Mouse (Mus musculus) bone marrow, adult 2 months (tissue): Measurements from ENCODE around the gene Cpt1a. TPM values are rescaled to one million over a fixed set of nuclear protein-coding genes. Genes with fewer than 3 reads are reported as not detected.
A peak's percentile ranks its signal among the peaks of the same experiment; 100 is the strongest.

Experiments used
- H3K27ac ChIP-seq: fragments of 200-500 bp; 2 replicates; pipeline ENCODE4 v1.5.1; 2012; ENCODE audit warnings: low read depth, mild to moderate bottlenecking, control low read depth, inconsistent platforms, low read length; ENCODE audit not compliant: control insufficient read depth, poor library complexity, insufficient read depth
- H3K4me1 ChIP-seq: fragments of 200-500 bp; 2 replicates; pipeline ENCODE4 v1.6.1; 2011; ENCODE audit warnings: low read length; ENCODE audit not compliant: control insufficient read depth, insufficient read depth
- H3K4me3 ChIP-seq: fragments of 200-500 bp; replicated peaks from 2 replicates; pipeline ENCODE3; 2011; ENCODE audit warnings: mild to moderate bottlenecking, low read depth, low read length, control low read depth; ENCODE audit not compliant: control insufficient read depth
- CTCF ChIP-seq: fragments of 200-500 bp; IDR thresholded peaks from 2 replicates; pipeline ENCODE4 v1.5.1; 2011; ENCODE audit warnings: low read length, control low read depth; ENCODE audit not compliant: control insufficient read depth, insufficient read depth
- POLR2A ChIP-seq: fragments of 200-500 bp; IDR thresholded peaks from 2 replicates; pipeline ENCODE4 v1.6.1; 2011; ENCODE audit warnings: low read depth, mild to moderate bottlenecking, control low read depth, low read length, borderline replicate concordance; ENCODE audit not compliant: control insufficient read depth
- WGBS: fragments of 180-500 bp; shearing (Covaris S2); methylation state at CpG from one replicate; pipeline ENCODE4 v1.1.7; 2018; 5-methylcytosine and 5-hydroxymethylcytosine counted together
- polyA plus RNA-seq: library from polyadenylated mRNA; stranded (reverse); fragments of >200 nt; gene quantifications from 2 replicates; pipeline ENCODE4 v1.2.4, GENCODE M21; 2011; ENCODE audit warnings: low replicate concordance; ENCODE audit not compliant: missing spikeins, insufficient read depth, insufficient read length

Cpt1a gene
- polyA plus RNA-seq, 1 experiment, result 27.9 TPM

GRCm38 (mm10) chr19:3321617-3322016 is 517 bp upstream of the Cpt1a start:
- WGBS, result 3% methylated on average over 11 of the region's 11 CpGs
- TF ChIP-seq CTCF (no peak), POLR2A (no peak)
- Histone ChIP-seq H3K27ac (peak overlapping the region; percentile 65), H3K4me1 (peaks cover 4% of the 10 kb centered on the region), H3K4me3 (peak overlapping the region; percentile 91)

- H3K4me3 ChIP-seq, result peak overlapping the region; percentile 91
- H3K4me1 ChIP-seq, result peaks cover 6% of the 10 kb centered on the region
- no peak for TF ChIP-seq CTCF
- TF ChIP-seq POLR2A, result peak; percentile 93
- 2% methylated on average over 47 of the region's 47 CpGs for WGBS
- peak overlapping the region; percentile 77 for H3K27ac ChIP-seq
These were observed 1.1 kb downstream of the Cpt1a start for GRCm38 (mm10) chr19:3323201-3323621.

- no peak for TF ChIP-seq POLR2A
- no peak for TF ChIP-seq CTCF
- Histone ChIP-seq H3K4me1 (peaks cover 6% of the 10 kb centered on the region), H3K4me3 (peak overlapping the region; percentile 91), H3K27ac (peak overlapping the region; percentile 77)
- under 1% methylated on average over 34 of the region's 34 CpGs for WGBS
These were observed 1.7 kb downstream of the Cpt1a start for GRCm38 (mm10) chr19:3323753-3324270.

GRCm38 (mm10) chr19:3324271-3324811 is 2.2 kb downstream of the Cpt1a start:
- H3K4me1 ChIP-seq, result peaks cover 6% of the 10 kb centered on the region
- under 1% methylated on average over 17 of the region's 17 CpGs for WGBS
- TF ChIP-seq CTCF, result no peak
- peak; percentile 24; the same call in 1 of the 2 replicates for TF ChIP-seq POLR2A

GRCm38 (mm10) chr19:3324931-3325711 is 3.0 kb downstream of the Cpt1a start:
- WGBS, result under 1% methylated on average over 59 of the region's 59 CpGs
- Histone ChIP-seq H3K4me3 (peak overlapping the region; percentile 91), H3K4me1 (peaks cover 6% of the 10 kb centered on the region), H3K27ac (peak overlapping the region; percentile 96)
- TF ChIP-seq CTCF (no peak), POLR2A (peak; percentile 58; the same call in 1 of the 2 replicates)

More at GRCm38 (mm10) chr19:3324271-3324811, 2.2 kb downstream of the Cpt1a start:
- peak overlapping the region; percentile 96 for H3K27ac ChIP-seq
- peak overlapping the region; percentile 91 for H3K4me3 ChIP-seq

GRCm38 (mm10) chr19:3325771-3326478 is 3.8 kb downstream of the Cpt1a start:
- Histone ChIP-seq H3K4me3 (peak overlapping the region; percentile 46), H3K4me1 (peaks cover 6% of the 10 kb centered on the region), H3K27ac (peak overlapping the region; percentile 96; the same call in 1 of the 2 replicates)
- WGBS, result 22% methylated on average over 15 of the region's 15 CpGs
- TF ChIP-seq CTCF (no peak), POLR2A (no peak)

- Histone ChIP-seq H3K27ac (no peak overlapping the region), H3K4me1 (peaks cover 6% of the 10 kb centered on the region), H3K4me3 (no peak overlapping the region)
- no peak for TF ChIP-seq CTCF
- TF ChIP-seq POLR2A, result no peak
- 57% methylated on average over 12 of the region's 12 CpGs for WGBS
These were observed 4.4 kb downstream of the Cpt1a start for GRCm38 (mm10) chr19:3326479-3327047.

- no peak overlapping the region for H3K4me3 ChIP-seq
- H3K4me1 ChIP-seq, result peaks cover 21% of the 10 kb centered on the region
- no peak for TF ChIP-seq CTCF
- TF ChIP-seq POLR2A, result no peak
- WGBS, result 44% methylated on average over 6 of the region's 6 CpGs
- no peak overlapping the region for H3K27ac ChIP-seq
These were observed 11.1 kb downstream of the Cpt1a start for GRCm38 (mm10) chr19:3333247-3333646.
